Mouse (Mus musculus) MEL (cell line): ENCODE measurements around the gene Slc25a19. TPM values are rescaled to one million over a fixed set of nuclear protein-coding genes. Genes with fewer than 3 reads are reported as not detected.

Experiments
- DNase-seq: peaks from one replicate; pipeline ENCODE4 v3.0.0; 2011; ENCODE audit warnings: low read depth, low spot score
- H3K27ac ChIP-seq: 2 replicates; pipeline ENCODE4 v1.5.1; 2012; ENCODE audit warnings: low read depth, mild to moderate bottlenecking, control low read depth, low read length, moderate library complexity; ENCODE audit not compliant: control insufficient read depth
- H3K27me3 ChIP-seq, 2 experiments: fragments of 150-350 bp in 1 of 2; sonication (generic) in 1 of 2; 2 replicates each; pipeline ENCODE4 v1.6.1; 2012; ENCODE audit warnings: low read length in 2 of 2, mild to moderate bottlenecking in 2 of 2, improper control_type of control experiment in 1 of 2, moderate library complexity in 1 of 2; ENCODE audit not compliant: insufficient read depth in 2 of 2, control insufficient read depth in 1 of 2
- H3K36me3 ChIP-seq, 2 experiments: 2 replicates each; pipeline ENCODE4 v1.6.1; 2012 to 2014; ENCODE audit warnings: low read length in 2 of 2, improper control_type of control experiment in 1 of 2, inconsistent platforms in 1 of 2, mild to moderate bottlenecking in 1 of 2; ENCODE audit not compliant: insufficient read depth in 2 of 2, control insufficient read depth in 1 of 2
- H3K4me1 ChIP-seq, 2 experiments: fragments of 150-350 bp in 1 of 2; sonication (generic) in 1 of 2; 2 replicates each; pipeline ENCODE4 v1.6.1; 2012; ENCODE audit warnings: low read length in 2 of 2, improper control_type of control experiment in 1 of 2, mild to moderate bottlenecking in 1 of 2; ENCODE audit not compliant: insufficient read depth in 2 of 2, control insufficient read depth in 1 of 2
- H3K4me3 ChIP-seq, 2 experiments: fragments of 150-350 bp in 1 of 2; sonication (generic) in 1 of 2; 2 replicates each; pipeline ENCODE4 v1.5.1; 2012; ENCODE audit warnings: low read depth in 2 of 2, low read length in 2 of 2, mild to moderate bottlenecking in 2 of 2, moderate library complexity in 2 of 2, control low read depth in 1 of 2, improper control_type of control experiment in 1 of 2; ENCODE audit not compliant: control insufficient read depth in 1 of 2, insufficient read depth in 1 of 2
- H3K79me2 ChIP-seq: 2 replicates; pipeline ENCODE4 v1.6.1; 2012; ENCODE audit warnings: mild to moderate bottlenecking, low read length, moderate library complexity; ENCODE audit not compliant: control insufficient read depth, poor library complexity, insufficient read depth
- H3K9ac ChIP-seq: 2 replicates; pipeline ENCODE4 v1.6.1; 2012; ENCODE audit warnings: low read depth, mild to moderate bottlenecking, control low read depth, low read length, moderate library complexity; ENCODE audit not compliant: control insufficient read depth, poor library complexity, severe bottlenecking
- H3K9me3 ChIP-seq: fragments of 150-350 bp; sonication (generic); replicated peaks from 2 replicates; pipeline ENCODE4 v1.6.1; 2012; ENCODE audit warnings: mild to moderate bottlenecking, low read length, improper control_type of control experiment, moderate library complexity; ENCODE audit not compliant: insufficient read depth
- CHD1 ChIP-seq: IDR thresholded peaks from 2 replicates; pipeline ENCODE4 v1.6.1; 2012; ENCODE audit warnings: low read depth, mild to moderate bottlenecking, inconsistent platforms, low read length, improper control_type of control experiment
- CTCF ChIP-seq, 3 experiments: IDR thresholded peaks in 2 of 3; conservative IDR thresholded peaks in 1 of 3; 2 replicates each; pipeline ENCODE4 v1.5.1; 2011 to 2012; ENCODE audit warnings: low read length in 3 of 3, low read depth in 2 of 3, mild to moderate bottlenecking in 2 of 3, improper control_type of control experiment in 1 of 3, inconsistent platforms in 1 of 3, mixed read lengths in 1 of 3, moderate library complexity in 1 of 3; ENCODE audit not compliant: control insufficient read depth in 1 of 3, insufficient read depth in 1 of 3, poor library complexity in 1 of 3, severe bottlenecking in 1 of 3
- ELF1 ChIP-seq: IDR thresholded peaks from 2 replicates; pipeline ENCODE4 v1.6.1; 2014; ENCODE audit warnings: low read depth, mild to moderate bottlenecking, inconsistent platforms, low read length, improper control_type of control experiment, moderate library complexity
- ETS1 ChIP-seq: IDR thresholded peaks from 2 replicates; pipeline ENCODE4 v1.6.1; 2012; ENCODE audit warnings: low read depth, mild to moderate bottlenecking, inconsistent platforms, low read length, improper control_type of control experiment, moderate library complexity
- GATA1 ChIP-seq: IDR thresholded peaks from 2 replicates; pipeline ENCODE4 v1.6.1; 2011; ENCODE audit warnings: low read depth, low read length, improper control_type of control experiment
- HCFC1 ChIP-seq: IDR thresholded peaks from 2 replicates; pipeline ENCODE4 v1.6.1; 2012; ENCODE audit warnings: low read depth, mild to moderate bottlenecking, inconsistent platforms, low read length, improper control_type of control experiment, moderate library complexity
- JUND ChIP-seq: IDR thresholded peaks from 2 replicates; pipeline ENCODE4 v1.6.1; 2011; ENCODE audit warnings: low read depth, mild to moderate bottlenecking, improper control_type of control experiment, low read length
- KAT2A ChIP-seq: conservative IDR thresholded peaks from 2 replicates; pipeline ENCODE4 v1.6.1; 2012; ENCODE audit warnings: low read depth, low read length, improper control_type of control experiment, inconsistent platforms
- MAFK ChIP-seq: IDR thresholded peaks from 2 replicates; pipeline ENCODE4 v1.6.1; 2011; ENCODE audit warnings: low read depth, mild to moderate bottlenecking, low read length, improper control_type of control experiment, borderline replicate concordance
- MAX ChIP-seq: IDR thresholded peaks from 2 replicates; pipeline ENCODE4 v1.6.1; 2011; ENCODE audit warnings: low read length, improper control_type of control experiment
- MYC ChIP-seq: IDR thresholded peaks from 2 replicates; pipeline ENCODE4 v1.6.1; 2011; ENCODE audit warnings: low read depth, mild to moderate bottlenecking, low read length, improper control_type of control experiment, moderate library complexity
- NELFE ChIP-seq: IDR thresholded peaks from 2 replicates; pipeline ENCODE4 v1.6.1; 2011; ENCODE audit warnings: low read depth, low read length, improper control_type of control experiment
- NRF1 ChIP-seq: IDR thresholded peaks from 2 replicates; pipeline ENCODE4 v1.6.1; 2014; ENCODE audit warnings: low read depth, mild to moderate bottlenecking, inconsistent platforms, low read length, improper control_type of control experiment, moderate library complexity; ENCODE audit not compliant: poor library complexity, insufficient read depth, severe bottlenecking
- POLR2AphosphoS5 ChIP-seq: IDR thresholded peaks from 2 replicates; pipeline ENCODE4 v1.6.1; 2012; ENCODE audit warnings: low read depth, borderline replicate concordance, mild to moderate bottlenecking, inconsistent platforms, low read length, moderate library complexity, mixed read lengths
- RAD21 ChIP-seq: IDR thresholded peaks from 2 replicates; pipeline ENCODE4 v1.6.1; 2011; ENCODE audit warnings: mild to moderate bottlenecking, low read depth, low read length, improper control_type of control experiment
- RCOR1 ChIP-seq: IDR thresholded peaks from 2 replicates; pipeline ENCODE4 v1.6.1; 2012; ENCODE audit warnings: low read depth, mild to moderate bottlenecking, inconsistent platforms, low read length, improper control_type of control experiment
- SIN3A ChIP-seq: IDR thresholded peaks from 2 replicates; pipeline ENCODE4 v1.6.1; 2012; ENCODE audit warnings: low read length, improper control_type of control experiment, inconsistent platforms
- TAL1 ChIP-seq: IDR thresholded peaks from 2 replicates; pipeline ENCODE4 v1.6.1; 2012; ENCODE audit warnings: mild to moderate bottlenecking, inconsistent platforms, low read length, moderate library complexity, mixed read lengths
- UBTF ChIP-seq: IDR thresholded peaks from 2 replicates; pipeline ENCODE4 v1.6.1; 2012; ENCODE audit warnings: low read depth, mild to moderate bottlenecking, inconsistent platforms, low read length, improper control_type of control experiment, moderate library complexity, borderline replicate concordance; ENCODE audit not compliant: insufficient read depth
- ZKSCAN1 ChIP-seq: IDR thresholded peaks from 2 replicates; pipeline ENCODE4 v1.6.1; 2012; ENCODE audit warnings: low read depth, mild to moderate bottlenecking, inconsistent platforms, low read length, improper control_type of control experiment, moderate library complexity
- polyA plus RNA-seq, 2 experiments: library from polyadenylated mRNA; stranded (reverse) in 1 of 2; unstranded in 1 of 2; fragments of >175 nt in 1 of 2; fragments of >200 nt in 1 of 2; gene quantifications; 2 replicates each; pipeline versions ENCODE4 v1.2.1 to v1.2.4; 2012; ENCODE audit warnings: low replicate concordance in 2 of 2, low read depth in 1 of 2; ENCODE audit not compliant: insufficient read length in 2 of 2, insufficient read depth in 1 of 2, missing spikeins in 1 of 2
- total RNA-seq: library from RNA; depleted of rRNA; stranded (reverse); fragments of 300-350 nt; gene quantifications from 2 replicates; pipeline ENCODE4 v1.2.3, GENCODE M21; 2012

The Slc25a19 gene
- total and polyA plus RNA-seq, 3 experiments, result 35.3 to 43.1 TPM; not detected in 1

DNA sequence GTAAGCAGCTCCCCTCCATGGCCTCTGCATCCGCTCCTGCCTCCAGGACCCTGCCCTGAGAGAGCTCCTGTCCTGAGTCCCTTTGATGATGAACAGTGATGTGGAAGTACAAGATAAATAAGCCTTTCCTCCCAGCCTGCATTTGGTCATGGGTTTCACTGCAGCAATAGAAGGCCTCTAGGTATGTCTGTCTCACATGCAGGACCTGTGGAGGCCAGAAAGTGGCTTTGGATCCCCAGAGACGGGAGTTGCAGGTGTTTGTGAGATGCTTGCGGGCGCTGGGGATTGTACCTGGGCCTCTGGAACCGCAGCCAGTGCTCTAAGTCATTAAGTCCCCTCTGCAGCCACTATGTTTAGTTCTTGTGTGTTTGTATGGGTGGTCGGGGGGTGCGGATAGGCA, 8.1 kb downstream of the Slc25a19 start:
- H3K4me3 ChIP-seq, result no peak overlapping the region
- H3K27me3 ChIP-seq, result no peaks in the 10 kb centered on the region
- H3K9ac ChIP-seq, result no peak overlapping the region
- TF ChIP-seq ELF1 (no peak), NRF1 (no peak), MAX (no peak), RAD21 (no peak), ETS1 (no peak), SIN3A (no peak), UBTF (no peak), TAL1 (no peak), ZKSCAN1 (no peak)
- no peaks in the 10 kb centered on the region; the same call in 1 of the 2 replicates for H3K79me2 ChIP-seq
- no peaks in the 10 kb centered on the region for H3K4me1 ChIP-seq
- H3K9me3 ChIP-seq, result no peaks in the 10 kb centered on the region
- peaks cover 0 to 4% of the 10 kb centered on the region in 2 experiments; a peak in 2 of 4 replicates for H3K36me3 ChIP-seq
- H3K27ac ChIP-seq, result no peak overlapping the region
- DNase-seq, result no peak

DNA sequence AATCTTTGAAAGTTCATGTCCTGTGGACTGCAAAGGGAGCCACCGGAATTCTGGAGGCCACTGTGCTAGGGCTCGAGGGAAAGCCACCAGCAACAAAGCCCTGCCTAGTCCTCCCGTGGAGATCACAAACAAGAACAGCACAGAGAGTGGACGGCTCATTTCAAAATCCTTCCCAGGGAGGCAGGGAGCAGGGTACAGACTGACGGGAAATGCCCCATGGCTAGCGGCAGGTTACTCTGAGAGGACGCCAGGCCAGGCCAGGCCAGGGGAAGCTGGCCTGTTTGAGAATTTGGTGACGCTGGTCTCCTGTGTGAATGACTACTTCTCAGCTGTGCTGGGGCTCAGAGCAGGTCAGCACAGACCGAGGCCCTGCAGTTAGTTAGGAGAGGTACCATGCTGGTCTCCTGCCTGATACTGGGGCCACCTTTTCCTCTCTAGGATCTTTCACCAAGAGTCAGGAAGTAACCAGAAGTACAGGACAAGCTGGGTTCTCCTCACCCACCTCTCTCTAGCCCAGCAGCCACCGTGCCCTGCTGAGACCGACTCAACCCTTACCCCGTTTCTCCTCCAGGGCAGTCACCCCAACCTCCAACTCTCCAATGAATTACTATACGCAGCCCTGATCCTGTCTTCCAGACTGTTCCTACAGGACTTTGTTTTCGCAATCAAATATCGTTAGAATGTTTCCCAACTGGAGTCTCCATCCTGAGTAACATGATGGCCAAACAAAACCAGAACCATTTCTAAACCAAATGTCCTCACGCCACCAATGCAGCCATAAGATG, 9.2 kb downstream of the Slc25a19 start:
- Histone ChIP-seq H3K4me3 (no peak overlapping the region), H3K9me3 (no peaks in the 10 kb centered on the region), H3K9ac (no peak overlapping the region), H3K27ac (no peak overlapping the region), H3K79me2 (no peaks in the 10 kb centered on the region), H3K4me1 (no peaks in the 10 kb centered on the region), H3K36me3 (peaks cover 0 to 4% of the 10 kb centered on the region in 2 experiments; a peak in 3 of 4 replicates), H3K27me3 (no peaks in the 10 kb centered on the region)
- DNase-seq, result no peak
- TF ChIP-seq KAT2A (no peak), ELF1 (no peak), MYC (no peak), CTCF (IDR thresholded peaks at IDR 0.05 in 2 of 3, conservative IDR thresholded peaks at IDR 0.05 in 1 of 3; ENCODE audit: control insufficient read depth in 1 of 3, insufficient read depth in 1 of 3, low read depth in 2 of 3, low read length in 3 of 3, poor library complexity in 1 of 3, severe bottlenecking in 1 of 3) (no peak), POLR2AphosphoS5 (no peak), CHD1 (no peak), HCFC1 (no peak), UBTF (no peak), RCOR1 (no peak), TAL1 (no peak), JUND (no peak), MAFK (no peak), NELFE (no peak), GATA1 (no peak)
